Mouse (Mus musculus) mouse trophoblast stem cell (cell line): ENCODE results near the gene Bpnt1.

Experiments used
- in situ Hi-C, 2 experiments: fragments of 300-500 bp; cut with MseI, MboI; formaldehyde crosslinking; loops; 2 replicates in 1 of 2; 3 replicates in 1 of 2; pipeline ENCODE4 v1.15.1; 2025

Gene Bpnt1

DNA sequence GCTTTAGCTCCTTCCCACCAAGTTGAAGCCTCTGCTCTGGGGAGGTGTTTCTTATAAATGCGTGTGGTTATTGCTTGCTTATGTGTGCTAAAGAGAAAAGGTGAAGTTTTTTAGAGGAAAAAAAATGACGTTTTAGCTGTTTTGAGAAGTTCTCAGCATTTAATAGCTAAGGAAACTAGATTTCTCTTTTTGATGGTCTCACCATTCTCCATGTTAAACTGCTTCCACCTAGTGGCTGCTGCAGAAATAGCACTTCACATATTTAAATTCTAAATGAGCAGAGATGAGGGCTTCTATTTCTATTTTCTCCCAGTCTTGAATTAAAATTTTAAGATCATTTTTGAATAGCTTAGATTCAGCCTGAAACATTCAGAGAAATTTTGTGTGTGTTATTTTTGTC, 72.1 kb downstream of the Bpnt1 start:
- in situ Hi-C loops: no loop called here

DNA sequence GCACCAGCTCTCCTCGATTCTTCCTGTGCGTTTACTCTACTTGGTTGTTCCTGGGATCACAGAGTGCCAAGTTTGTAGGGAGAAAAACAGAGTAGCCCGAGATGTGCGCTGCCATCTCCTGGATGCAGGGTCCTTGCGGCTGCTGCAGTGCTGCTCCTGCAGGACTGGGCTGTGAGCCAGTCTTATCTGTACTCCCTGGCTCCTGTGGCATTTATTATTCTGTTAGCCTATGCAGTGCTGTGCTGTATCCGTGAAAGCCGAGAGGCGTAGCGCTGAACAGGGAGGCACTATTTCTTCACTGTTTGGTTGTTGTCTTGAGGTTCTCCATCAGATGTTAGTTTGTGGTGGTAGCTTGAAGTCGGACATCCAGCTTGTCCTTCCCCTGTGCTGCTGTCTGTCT, 74.0 kb downstream of the Bpnt1 start:
- in situ Hi-C loops: no loop called here
